Mouse (Mus musculus) liver, embryonic 14.5 days (tissue): ENCODE measurements around the gene Gm13279. TPM values are rescaled to one million over a fixed set of nuclear protein-coding genes. Genes with fewer than 3 reads are reported as not detected.
A peak's percentile ranks its signal among the peaks of the same experiment; 100 is the strongest.
"Not testable (repeated sequence)": the region's sequence is repeated elsewhere in the genome, so short reads cannot be mapped to it uniquely, and the experiment has no call there.

Experiments
- ATAC-seq: fragments of 200-750 bp; cut with Nextera tagmentation; 2 replicates; pipeline ENCODE4 v1.8.0; 2017; ENCODE audit warnings: moderate number of reproducible peaks, mild to moderate bottlenecking, moderate library complexity; ENCODE audit not compliant: insufficient read depth
- DNase-seq, 3 experiments: peaks; one replicate each; pipeline ENCODE4 v3.0.0-alpha.2; 2012 to 2013; ENCODE audit warnings: low read depth in 3 of 3, low spot score in 3 of 3
- H3K27ac ChIP-seq: fragments of 300-500 bp; sonication (generic); 2 replicates; pipeline ENCODE4 v1.5.1; 2014; ENCODE audit warnings: moderate library complexity, mild to moderate bottlenecking, control low read depth, inconsistent platforms
- H3K27me3 ChIP-seq: fragments of 300-500 bp; sonication (generic); 2 replicates; pipeline ENCODE4 v1.6.1; 2014; ENCODE audit warnings: mild to moderate bottlenecking, low read length, moderate library complexity; ENCODE audit not compliant: control insufficient read depth, insufficient read depth
- H3K36me3 ChIP-seq: fragments of 300-500 bp; sonication (generic); replicated peaks from 2 replicates; pipeline ENCODE4 v1.6.1; 2014; ENCODE audit warnings: low read depth; ENCODE audit not compliant: control insufficient read depth, insufficient read depth
- H3K4me1 ChIP-seq, 2 experiments: fragments of 200-500 bp in 1 of 2; fragments of 300-500 bp in 1 of 2; sonication (generic) in 1 of 2; replicated peaks; 2 replicates each; pipeline ENCODE4 v1.6.1; 2012 to 2014; ENCODE audit warnings: antibody characterized with exemption in 1 of 2, inconsistent platforms in 1 of 2, low read length in 1 of 2; ENCODE audit not compliant: control insufficient read depth in 2 of 2, insufficient read depth in 2 of 2
- H3K4me2 ChIP-seq: fragments of 300-500 bp; sonication (generic); 2 replicates; pipeline ENCODE4 v1.6.1; 2014; ENCODE audit warnings: low read depth, mild to moderate bottlenecking, control low read depth, moderate library complexity
- H3K4me3 ChIP-seq, 2 experiments: fragments of 200-500 bp in 1 of 2; fragments of 300-500 bp in 1 of 2; sonication (generic) in 1 of 2; 2 replicates each; pipeline ENCODE4 v1.5.1; 2012 to 2014; ENCODE audit warnings: low read depth in 2 of 2, low read length in 2 of 2, mild to moderate bottlenecking in 2 of 2, control low read depth in 1 of 2, inconsistent platforms in 1 of 2, moderate library complexity in 1 of 2; ENCODE audit not compliant: insufficient read depth in 1 of 2
- H3K9ac ChIP-seq: fragments of 300-500 bp; sonication (generic); replicated peaks from 2 replicates; pipeline ENCODE4 v1.6.1; 2014; ENCODE audit warnings: mild to moderate bottlenecking, control low read depth, moderate library complexity
- H3K9me3 ChIP-seq: fragments of 300-500 bp; sonication (generic); 2 replicates; pipeline ENCODE4 v1.6.1; 2016; ENCODE audit warnings: low read length, mixed read lengths; ENCODE audit not compliant: control insufficient read depth
- CTCF ChIP-seq: IDR thresholded peaks from 2 replicates; pipeline ENCODE4 v1.5.1; 2016; ENCODE audit warnings: antibody characterized with exemption, low read depth, control low read depth
- EP300 ChIP-seq: IDR thresholded peaks from 2 replicates; pipeline ENCODE4 v1.6.1; 2016; ENCODE audit warnings: antibody characterized with exemption, low read depth
- WGBS: fragments of 180-500 bp; shearing (Covaris S2); extraction: QIAGEN DNeasy Blood & Tissue Kit; methylation state at CpG from one replicate; pipeline ENCODE4 v1.1.7; 2014; ENCODE audit not compliant: insufficient replicate concordance; 5-methylcytosine and 5-hydroxymethylcytosine counted together
- polyA plus RNA-seq, 2 experiments: library from polyadenylated mRNA; depleted of rRNA in 1 of 2; stranded (reverse) in 1 of 2; unstranded in 1 of 2; fragments of >200 nt; fragmentation: Nextera tagmentation in 1 of 2; extraction: Ambion mirVana in 1 of 2; gene quantifications; 2 replicates each; pipeline versions ENCODE4 v1.2.1 to v1.2.3; 2012 to 2014

Gm13279 gene
- polyA plus RNA-seq (2012; rRNA removed) (not detected in 2 replicates), polyA plus RNA-seq (2014; fragmentation: Nextera tagmentation; extraction: Ambion mirVana) (not detected in 2 replicates)

- H3K27me3 ChIP-seq, H3K36me3 ChIP-seq, H3K27ac ChIP-seq, ATAC-seq, H3K9ac ChIP-seq, H3K4me3 ChIP-seq, H3K4me1 ChIP-seq, H3K4me2 ChIP-seq, DNase-seq, H3K9me3 ChIP-seq: not testable (repeated sequence)
- no CpG with 5 or more reads among the region's 28 CpGs for WGBS
Observed at GRCm38 (mm10) chr4:88797097-88797496, at the start of gene Gm13279. TSS of gene Gm13279 (plus strand) at chr4:88797397.

- Histone ChIP-seq H3K4me1 (no peaks in the 10 kb centered on the region), H3K4me2 (no peak overlapping the region), H3K4me3 (no peak overlapping the region), H3K9ac (no peak overlapping the region), H3K36me3 (no peaks in the 10 kb centered on the region), H3K27me3 (no peaks in the 10 kb centered on the region), H3K9me3 (no peaks in the 10 kb centered on the region), H3K27ac (no peak overlapping the region)
- no peak for DNase-seq
- 52% methylated on average over 6 of the region's 6 CpGs for WGBS
- no peak for ATAC-seq
- TF ChIP-seq CTCF (no peak), EP300 (no peak)
Observed at GRCm38 (mm10) chr4:88749926-88750325, 47.3 kb upstream of the Gm13279 start.

GRCm38 (mm10) chr4:88754818-88755340, 42.3 kb upstream of the Gm13279 start, which contains the start of gene Gm13271:
TSS of gene Gm13271 (plus strand) at chr4:88754868.
- peak; percentile 19; the same call in 1 of the 2 replicates for TF ChIP-seq CTCF
- not testable (repeated sequence) for H3K4me2 ChIP-seq, H3K4me3 ChIP-seq, H3K9me3 ChIP-seq, H3K9ac ChIP-seq, H3K27me3 ChIP-seq, DNase-seq, H3K27ac ChIP-seq, H3K4me1 ChIP-seq, ATAC-seq, H3K36me3 ChIP-seq
- WGBS: 70% methylated on average over 15 of the region's 15 CpGs

GRCm38 (mm10) chr4:88756581-88757513, 40.4 kb upstream of the Gm13279 start:
- not testable (repeated sequence) for H3K9me3 ChIP-seq

GRCm38 (mm10) chr4:88757628-88758031, 39.6 kb upstream of the Gm13279 start:
- not testable (repeated sequence) for H3K36me3 ChIP-seq, H3K9me3 ChIP-seq, H3K27me3 ChIP-seq, H3K4me1 ChIP-seq
- WGBS: 0% methylated on average over 13 of the region's 21 CpGs
- TF ChIP-seq CTCF: peak; percentile 84
- peak overlapping the region; percentile 60 to 63 for H3K4me3 ChIP-seq
- peak; percentile 100 for ATAC-seq
- peak in 1 of 3 experiments; percentile 75 for DNase-seq
- peak overlapping the region; percentile 77 for H3K27ac ChIP-seq
- peak overlapping the region; percentile 78; the same call in 1 of the 2 replicates for H3K9ac ChIP-seq
- peak overlapping the region; percentile 78 for H3K4me2 ChIP-seq

More at GRCm38 (mm10) chr4:88756581-88757513, 40.4 kb upstream of the Gm13279 start:
- peak overlapping the region; percentile 78 for H3K4me2 ChIP-seq
- not testable (repeated sequence) for H3K27me3 ChIP-seq, H3K36me3 ChIP-seq, ATAC-seq, H3K4me1 ChIP-seq, DNase-seq
- H3K4me3 ChIP-seq: peak overlapping the region; percentile 60 to 63
- H3K9ac ChIP-seq: peak overlapping the region; percentile 78
- 10% methylated on average over 28 of the region's 31 CpGs for WGBS
- H3K27ac ChIP-seq: peak overlapping the region; percentile 77

- not testable (repeated sequence) for H3K27ac ChIP-seq, H3K36me3 ChIP-seq, H3K9ac ChIP-seq, H3K4me3 ChIP-seq, DNase-seq, H3K9me3 ChIP-seq, H3K4me2 ChIP-seq, H3K27me3 ChIP-seq, ATAC-seq, H3K4me1 ChIP-seq
- WGBS: 75% methylated on average over 9 of the region's 9 CpGs
Observed at GRCm38 (mm10) chr4:88758751-88759150, 38.4 kb upstream of the Gm13279 start.

GRCm38 (mm10) chr4:88759610-88760268, 37.5 kb upstream of the Gm13279 start, which contains the start of gene Gm13283:
TSS of gene Gm13283 (plus strand) at chr4:88760119.
- not testable (repeated sequence) for DNase-seq, ATAC-seq, H3K9ac ChIP-seq, H3K36me3 ChIP-seq, H3K27ac ChIP-seq, H3K9me3 ChIP-seq, H3K4me1 ChIP-seq, H3K27me3 ChIP-seq
- H3K4me2 ChIP-seq: peak within 1 kb of the TSS; percentile 42
- peak within 1 kb of the TSS; percentile 6 to 43; a peak in 3 of 4 replicates for H3K4me3 ChIP-seq
- WGBS: 10% methylated on average over 7 of the region's 14 CpGs
